Mouse (Mus musculus) embryonic facial prominence, embryonic 12.5 days (tissue): ENCODE measurements at regions not wholly inside any gene's neighbourhood (a gene's known extent, or its start where the extent isn't known, plus 50 kb on each side); places are given as distances from the start of the nearest gene placed in this dataset.
A peak's percentile ranks its signal among the peaks of the same experiment; 100 is the strongest.

Source experiments
- ATAC-seq: fragments of 200-750 bp; cut with Nextera tagmentation; 2 replicates; pipeline ENCODE4 v1.8.0; 2017; ENCODE audit not compliant: insufficient number of reproducible peaks, insufficient read depth, low FRiP score, low TSS enrichment
- H3K27ac ChIP-seq: fragments of 300-500 bp; sonication (generic); 2 replicates; pipeline ENCODE4 v1.5.1; 2016; ENCODE audit warnings: mild to moderate bottlenecking
- H3K27me3 ChIP-seq: fragments of 300-500 bp; sonication (generic); 2 replicates; pipeline ENCODE4 v1.6.1; 2016; ENCODE audit warnings: mild to moderate bottlenecking, moderate library complexity
- H3K36me3 ChIP-seq: fragments of 300-500 bp; sonication (generic); 2 replicates; pipeline ENCODE4 v1.6.1; 2016; ENCODE audit warnings: mild to moderate bottlenecking
- H3K4me1 ChIP-seq: fragments of 300-500 bp; sonication (generic); 2 replicates; pipeline ENCODE4 v1.6.1; 2016
- H3K4me2 ChIP-seq: fragments of 300-500 bp; sonication (generic); replicated peaks from 2 replicates; pipeline ENCODE4 v1.6.1; 2016; ENCODE audit warnings: mild to moderate bottlenecking, moderate library complexity
- H3K4me3 ChIP-seq: fragments of 300-500 bp; sonication (generic); 2 replicates; pipeline ENCODE4 v1.5.1; 2016; ENCODE audit warnings: mild to moderate bottlenecking
- H3K9ac ChIP-seq: fragments of 300-500 bp; sonication (generic); 2 replicates; pipeline ENCODE4 v1.6.1; 2016; ENCODE audit warnings: mild to moderate bottlenecking, moderate library complexity
- H3K9me3 ChIP-seq: fragments of 300-500 bp; sonication (generic); 2 replicates; pipeline ENCODE4 v1.6.1; 2016; ENCODE audit warnings: mild to moderate bottlenecking, moderate library complexity
- WGBS: fragments of 180-500 bp; shearing (Covaris S2); methylation state at CpG from one replicate; pipeline ENCODE4 v1.1.7; 2016; 5-methylcytosine and 5-hydroxymethylcytosine counted together

GRCm38 (mm10) chr4:84081518-84081917, 556.2 kb downstream of the Ccdc171 start:
- Histone ChIP-seq H3K27me3 (no peaks in the 10 kb centered on the region), H3K27ac (no peak overlapping the region), H3K9me3 (no peaks in the 10 kb centered on the region), H3K9ac (no peak overlapping the region), H3K4me3 (no peak overlapping the region), H3K36me3 (no peaks in the 10 kb centered on the region), H3K4me1 (no peaks in the 10 kb centered on the region), H3K4me2 (no peak overlapping the region)
- ATAC-seq: no peak
- 35% methylated on average over 7 of the region's 7 CpGs for WGBS

- H3K9me3 ChIP-seq: no peaks in the 10 kb centered on the region
- no peaks in the 10 kb centered on the region for H3K36me3 ChIP-seq
- no peaks in the 10 kb centered on the region for H3K4me1 ChIP-seq
- H3K9ac ChIP-seq: no peak overlapping the region
- ATAC-seq: no peak
- H3K4me2 ChIP-seq: no peak overlapping the region
- no peak overlapping the region for H3K4me3 ChIP-seq
- H3K27ac ChIP-seq: no peak overlapping the region; the same call in 1 of the 2 replicates
- no peaks in the 10 kb centered on the region for H3K27me3 ChIP-seq
- 63% methylated on average over 12 of the region's 12 CpGs for WGBS
Observed at GRCm38 (mm10) chr4:84088166-84088565, 562.8 kb downstream of the Ccdc171 start.

- Histone ChIP-seq H3K27me3 (no peaks in the 10 kb centered on the region), H3K9ac (no peak overlapping the region), H3K4me1 (peaks cover 11% of the 10 kb centered on the region), H3K9me3 (no peaks in the 10 kb centered on the region), H3K4me2 (no peak overlapping the region), H3K36me3 (no peaks in the 10 kb centered on the region), H3K4me3 (no peak overlapping the region), H3K27ac (no peak overlapping the region)
- whole genome bisulfite sequencing: 70% methylated on average over 9 of the region's 9 CpGs
- ATAC-seq: no peak
Observed at GRCm38 (mm10) chr4:84092509-84092908, 567.2 kb downstream of the Ccdc171 start.

- no peaks in the 10 kb centered on the region for H3K9me3 ChIP-seq
- no peak overlapping the region for H3K27ac ChIP-seq
- H3K36me3 ChIP-seq: no peaks in the 10 kb centered on the region
- no peak overlapping the region for H3K4me2 ChIP-seq
- H3K27me3 ChIP-seq: no peaks in the 10 kb centered on the region
- peaks cover 11% of the 10 kb centered on the region for H3K4me1 ChIP-seq
- H3K9ac ChIP-seq: no peak overlapping the region
- no peak overlapping the region for H3K4me3 ChIP-seq
- WGBS: 72% methylated on average over 3 of the region's 3 CpGs
- no peak for ATAC-seq
Observed at GRCm38 (mm10) chr4:84095237-84095636, 569.9 kb downstream of the Ccdc171 start.

GRCm38 (mm10) chr4:84096081-84096480, 570.7 kb downstream of the Ccdc171 start:
- 71% methylated on average over 4 of the region's 4 CpGs for WGBS
- Histone ChIP-seq H3K27ac (0 out of 2 replicates have a peak overlapping the region, but pooled peaks have one; percentile 4), H3K36me3 (no peaks in the 10 kb centered on the region), H3K9me3 (no peaks in the 10 kb centered on the region), H3K4me3 (no peak overlapping the region), H3K9ac (no peak overlapping the region), H3K4me1 (peaks cover 11% of the 10 kb centered on the region), H3K27me3 (no peaks in the 10 kb centered on the region), H3K4me2 (no peak overlapping the region)
- no peak for ATAC-seq

- Histone ChIP-seq H3K27me3 (no peaks in the 10 kb centered on the region), H3K4me3 (no peak overlapping the region), H3K27ac (no peak overlapping the region), H3K9ac (no peak overlapping the region), H3K9me3 (no peaks in the 10 kb centered on the region), H3K4me2 (no peak overlapping the region), H3K36me3 (no peaks in the 10 kb centered on the region), H3K4me1 (peaks cover 22% of the 10 kb centered on the region)
- 88% methylated on average over 8 of the region's 8 CpGs for WGBS
- no peak for ATAC-seq
Observed at GRCm38 (mm10) chr4:84099071-84099470, 573.7 kb downstream of the Ccdc171 start.

GRCm38 (mm10) chr4:84101923-84102322, 573.2 kb downstream of the Bnc2 start:
- Histone ChIP-seq H3K36me3 (no peaks in the 10 kb centered on the region), H3K27ac (no peak overlapping the region), H3K4me3 (no peak overlapping the region), H3K9ac (no peak overlapping the region), H3K9me3 (no peaks in the 10 kb centered on the region), H3K4me2 (no peak overlapping the region), H3K4me1 (peaks cover 11% of the 10 kb centered on the region; the same call in 1 of the 2 replicates), H3K27me3 (no peaks in the 10 kb centered on the region)
- no peak for ATAC-seq
- WGBS: 91% methylated on average over 6 of the region's 6 CpGs

- Histone ChIP-seq H3K36me3 (no peaks in the 10 kb centered on the region), H3K27me3 (no peaks in the 10 kb centered on the region), H3K9ac (no peak overlapping the region), H3K4me1 (peaks cover 11% of the 10 kb centered on the region; the same call in 1 of the 2 replicates), H3K9me3 (no peaks in the 10 kb centered on the region), H3K4me3 (no peak overlapping the region), H3K27ac (0 out of 2 replicates have a peak overlapping the region, but pooled peaks have one; percentile 9), H3K4me2 (no peak overlapping the region)
- 46% methylated on average over 11 of the region's 11 CpGs for WGBS
- no peak for ATAC-seq
Observed at GRCm38 (mm10) chr4:84102736-84103135, 572.3 kb downstream of the Bnc2 start.

GRCm38 (mm10) chr4:84108592-84108991, 566.5 kb downstream of the Bnc2 start:
- Histone ChIP-seq H3K4me2 (no peak overlapping the region), H3K9ac (no peak overlapping the region), H3K4me3 (no peak overlapping the region), H3K36me3 (no peaks in the 10 kb centered on the region), H3K9me3 (no peaks in the 10 kb centered on the region), H3K27ac (no peak overlapping the region), H3K27me3 (no peaks in the 10 kb centered on the region), H3K4me1 (peaks cover 19% of the 10 kb centered on the region)
- ATAC-seq: no peak
- WGBS: 76% methylated on average over 6 of the region's 6 CpGs

GRCm38 (mm10) chr4:84109771-84110503, 565.1 kb downstream of the Bnc2 start:
- ATAC-seq: no peak
- Histone ChIP-seq H3K27ac (no peak overlapping the region), H3K27me3 (no peaks in the 10 kb centered on the region), H3K9ac (0 out of 2 replicates have a peak overlapping the region, but pooled peaks have one; percentile 10), H3K4me3 (no peak overlapping the region), H3K4me2 (no peak overlapping the region), H3K9me3 (no peaks in the 10 kb centered on the region), H3K36me3 (no peaks in the 10 kb centered on the region), H3K4me1 (peaks cover 16% of the 10 kb centered on the region)
- WGBS: 12% methylated on average over 12 of the region's 12 CpGs

GRCm38 (mm10) chr4:84114162-84115040, 560.7 kb downstream of the Bnc2 start:
- 80% methylated on average over 10 of the region's 10 CpGs for WGBS
- Histone ChIP-seq H3K4me2 (no peak overlapping the region), H3K9ac (no peak overlapping the region), H3K27ac (no peak overlapping the region), H3K36me3 (no peaks in the 10 kb centered on the region), H3K9me3 (no peaks in the 10 kb centered on the region), H3K27me3 (no peaks in the 10 kb centered on the region), H3K4me1 (peaks cover 23% of the 10 kb centered on the region), H3K4me3 (no peak overlapping the region)
- no peak for ATAC-seq
